Mouse (Mus musculus): ENCODE measurements at regions not wholly inside any gene's neighbourhood (a gene's known extent, or its start where the extent isn't known, plus 50 kb on each side); places are given as distances from the start of the nearest gene placed in this dataset.

GRCm38 (mm10) chr4:75801870-75802269, 523.8 kb upstream of the Dmac1 start:
- no peaks in the 10 kb centered on the region for H3K9me3 ChIP-seq (replicated peaks)
- WGBS: 95% methylated on average over 4 of the region's 4 CpGs
- no peaks in the 10 kb centered on the region for H3K4me1 ChIP-seq

DNA sequence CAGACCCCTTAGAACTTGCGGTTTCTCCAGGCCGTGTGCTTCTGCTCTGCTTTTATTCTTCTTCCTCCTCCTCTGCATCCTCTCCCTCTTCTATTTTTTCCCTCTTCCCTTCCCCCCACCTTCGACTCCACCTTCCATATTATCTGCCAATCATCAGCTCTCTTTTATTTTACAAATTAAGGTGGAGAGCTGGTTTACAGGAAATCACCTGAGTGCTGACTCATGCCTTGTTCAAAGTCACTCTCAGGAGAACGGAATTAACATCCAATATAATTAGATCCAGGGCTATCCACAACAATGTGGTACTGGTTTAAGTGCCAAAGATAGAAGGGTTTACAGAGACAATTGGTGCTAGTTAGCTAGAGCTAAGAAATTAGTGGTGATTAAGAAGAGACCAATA, 523.1 kb upstream of the Dmac1 start:
- Histone ChIP-seq H3K27me3 (ENCODE audit: low read depth, poor library complexity, severe bottlenecking) (no peaks in the 10 kb centered on the region), H3K4me1 (no peaks in the 10 kb centered on the region), H3K9me3 (replicated peaks) (no peaks in the 10 kb centered on the region), H3K36me3 (no peaks in the 10 kb centered on the region), H3K4me3 (no peak overlapping the region), H3K27ac (no peak overlapping the region)
- WGBS: 81% methylated on average over 4 of the region's 4 CpGs
- no peak for DNase-seq (ENCODE audit: low spot score)

More at GRCm38 (mm10) chr4:75801870-75802269, 523.8 kb upstream of the Dmac1 start:
- no peak for DNase-seq (ENCODE audit: low spot score)
- no peaks in the 10 kb centered on the region for H3K36me3 ChIP-seq
- H3K27ac ChIP-seq: no peak overlapping the region
- H3K27me3 ChIP-seq (ENCODE audit: low read depth, poor library complexity, severe bottlenecking): no peaks in the 10 kb centered on the region
- H3K4me3 ChIP-seq: no peak overlapping the region

- no peak for DNase-seq (ENCODE audit: low spot score)
- no peak overlapping the region for H3K4me3 ChIP-seq
- H3K4me1 ChIP-seq: peaks cover 14% of the 10 kb centered on the region
- no peaks in the 10 kb centered on the region for H3K9me3 ChIP-seq (replicated peaks)
- no peak overlapping the region for H3K27ac ChIP-seq
- no peaks in the 10 kb centered on the region for H3K36me3 ChIP-seq
- H3K27me3 ChIP-seq (ENCODE audit: low read depth, poor library complexity, severe bottlenecking): no peaks in the 10 kb centered on the region
Measured at GRCm38 (mm10) chr4:75791789-75792188, 513.7 kb upstream of the Dmac1 start.

GRCm38 (mm10) chr4:75790920-75791589, 513.0 kb upstream of the Dmac1 start:
- WGBS: 79% methylated on average over 1 of the region's 1 CpGs
- Histone ChIP-seq H3K36me3 (no peaks in the 10 kb centered on the region), H3K9me3 (replicated peaks) (no peaks in the 10 kb centered on the region), H3K27me3 (ENCODE audit: low read depth, poor library complexity, severe bottlenecking) (no peaks in the 10 kb centered on the region), H3K4me3 (no peak overlapping the region), H3K4me1 (peaks cover 18% of the 10 kb centered on the region), H3K27ac (no peak overlapping the region)
- no peak for DNase-seq (ENCODE audit: low spot score)

GRCm38 (mm10) chr4:75787405-75787804, 509.3 kb upstream of the Dmac1 start:
- H3K4me1 ChIP-seq: peaks cover 16% of the 10 kb centered on the region
- no peaks in the 10 kb centered on the region for H3K36me3 ChIP-seq
- no peak overlapping the region for H3K4me3 ChIP-seq
- no peak for DNase-seq (ENCODE audit: low spot score)
- H3K27ac ChIP-seq: no peak overlapping the region
- H3K9me3 ChIP-seq (replicated peaks): no peaks in the 10 kb centered on the region
- WGBS: 16% methylated on average over 3 of the region's 3 CpGs
- no peaks in the 10 kb centered on the region for H3K27me3 ChIP-seq (ENCODE audit: low read depth, poor library complexity, severe bottlenecking)

GRCm38 (mm10) chr4:75786391-75786790, 508.3 kb upstream of the Dmac1 start:
- H3K4me1 ChIP-seq: peaks cover 16% of the 10 kb centered on the region
- no peak overlapping the region for H3K4me3 ChIP-seq
- H3K36me3 ChIP-seq: no peaks in the 10 kb centered on the region
- no peak overlapping the region for H3K27ac ChIP-seq
- WGBS: 93% methylated on average over 4 of the region's 4 CpGs
- H3K9me3 ChIP-seq (replicated peaks): no peaks in the 10 kb centered on the region
- no peak for DNase-seq (ENCODE audit: low spot score)
- H3K27me3 ChIP-seq (ENCODE audit: low read depth, poor library complexity, severe bottlenecking): no peaks in the 10 kb centered on the region

DNA sequence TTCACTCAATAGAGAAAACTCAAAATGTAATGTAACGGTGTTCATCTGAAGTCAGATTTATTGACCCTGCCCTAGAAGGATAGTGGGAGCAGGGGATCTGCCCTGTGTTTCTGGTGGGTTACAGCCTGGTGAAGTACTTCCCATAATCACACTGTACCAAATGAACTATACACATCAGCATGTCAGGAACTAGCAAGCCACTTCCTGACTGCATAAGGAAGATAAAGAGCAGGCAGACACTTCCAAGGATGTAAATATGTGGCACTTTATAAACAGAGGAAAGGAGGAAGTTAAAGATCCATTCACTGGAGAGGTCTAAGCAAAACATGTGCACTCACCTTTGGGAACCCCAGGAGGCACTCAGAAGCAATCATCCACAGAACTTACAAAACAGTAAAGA, 501.4 kb upstream of the Dmac1 start:
- no peaks in the 10 kb centered on the region for H3K4me1 ChIP-seq
- H3K27ac ChIP-seq: no peak overlapping the region
- no peaks in the 10 kb centered on the region for H3K9me3 ChIP-seq (replicated peaks)
- H3K36me3 ChIP-seq: no peaks in the 10 kb centered on the region
- no peaks in the 10 kb centered on the region for H3K27me3 ChIP-seq (ENCODE audit: low read depth, poor library complexity, severe bottlenecking)
- DNase-seq (ENCODE audit: low spot score): no peak
- no peak overlapping the region for H3K4me3 ChIP-seq
- 89% methylated on average over 1 of the region's 1 CpGs for WGBS

DNA sequence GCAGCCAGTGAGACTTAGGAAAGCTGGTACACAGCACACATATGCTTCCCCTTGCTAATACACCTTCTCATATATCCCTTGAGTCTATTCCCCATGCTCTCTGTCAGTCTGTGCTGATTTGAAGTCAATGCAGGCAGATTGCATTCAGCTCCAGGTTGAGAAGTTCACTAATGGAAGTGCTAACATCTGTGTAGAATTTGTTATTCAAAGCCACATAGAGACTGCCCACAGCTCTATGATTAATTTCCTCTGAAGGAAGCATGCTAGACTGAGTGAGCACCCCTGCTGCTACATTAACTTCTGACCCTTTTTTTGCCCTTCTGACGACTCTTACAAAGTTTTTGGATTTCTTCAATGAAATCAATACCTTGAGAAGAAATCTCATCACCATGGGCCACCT, 486.0 kb upstream of the Dmac1 start:
- H3K4me1 ChIP-seq: peaks cover 16% of the 10 kb centered on the region
- no peak overlapping the region for H3K27ac ChIP-seq
- H3K27me3 ChIP-seq (ENCODE audit: low read depth, poor library complexity, severe bottlenecking): no peaks in the 10 kb centered on the region
- no peak for DNase-seq (ENCODE audit: low spot score)
- no peaks in the 10 kb centered on the region for H3K36me3 ChIP-seq
- WGBS: 16% methylated on average over 1 of the region's 1 CpGs
- H3K4me3 ChIP-seq: no peak overlapping the region
- H3K9me3 ChIP-seq (replicated peaks): no peaks in the 10 kb centered on the region

DNA sequence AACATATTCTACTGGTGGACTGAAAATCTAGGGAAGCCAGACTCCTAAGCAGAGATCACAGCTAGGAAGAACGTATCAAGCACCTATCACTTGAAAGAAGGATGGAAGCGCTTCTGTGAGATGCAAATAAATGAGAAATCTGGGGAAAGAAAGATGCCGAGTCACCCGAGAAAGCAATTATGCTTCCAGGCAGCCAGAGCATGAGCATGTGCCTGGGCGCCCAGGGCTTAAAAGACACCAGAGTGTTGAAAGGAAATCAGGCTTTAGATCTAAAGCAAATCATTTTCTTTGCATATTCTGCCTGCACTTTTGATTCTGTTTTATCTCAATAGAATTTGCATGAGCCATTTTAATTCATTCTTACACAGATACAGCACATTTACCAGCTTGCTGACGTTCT, 466.5 kb upstream of the Dmac1 start:
- Histone ChIP-seq H3K27me3 (ENCODE audit: low read depth, poor library complexity, severe bottlenecking) (no peaks in the 10 kb centered on the region), H3K4me3 (no peak overlapping the region), H3K27ac (no peak overlapping the region), H3K36me3 (no peaks in the 10 kb centered on the region), H3K4me1 (no peaks in the 10 kb centered on the region), H3K9me3 (replicated peaks) (no peaks in the 10 kb centered on the region)
- DNase-seq (ENCODE audit: low spot score): no peak
- WGBS: 65% methylated on average over 6 of the region's 6 CpGs

GRCm38 (mm10) chr4:75741585-75741984, 463.5 kb upstream of the Dmac1 start:
- Histone ChIP-seq H3K4me1 (no peaks in the 10 kb centered on the region), H3K4me3 (no peak overlapping the region), H3K27me3 (ENCODE audit: low read depth, poor library complexity, severe bottlenecking) (no peaks in the 10 kb centered on the region), H3K27ac (no peak overlapping the region), H3K9me3 (replicated peaks) (no peaks in the 10 kb centered on the region), H3K36me3 (no peaks in the 10 kb centered on the region)
- DNase-seq (ENCODE audit: low spot score): no peak

- Histone ChIP-seq H3K4me3 (no peak overlapping the region), H3K27me3 (ENCODE audit: low read depth, poor library complexity, severe bottlenecking) (no peaks in the 10 kb centered on the region), H3K27ac (no peak overlapping the region), H3K36me3 (no peaks in the 10 kb centered on the region), H3K9me3 (replicated peaks) (no peaks in the 10 kb centered on the region), H3K4me1 (no peaks in the 10 kb centered on the region)
- 91% methylated on average over 3 of the region's 3 CpGs for WGBS
- DNase-seq (ENCODE audit: low spot score): no peak
Measured at GRCm38 (mm10) chr4:75730798-75731400, 452.8 kb upstream of the Dmac1 start.

DNA sequence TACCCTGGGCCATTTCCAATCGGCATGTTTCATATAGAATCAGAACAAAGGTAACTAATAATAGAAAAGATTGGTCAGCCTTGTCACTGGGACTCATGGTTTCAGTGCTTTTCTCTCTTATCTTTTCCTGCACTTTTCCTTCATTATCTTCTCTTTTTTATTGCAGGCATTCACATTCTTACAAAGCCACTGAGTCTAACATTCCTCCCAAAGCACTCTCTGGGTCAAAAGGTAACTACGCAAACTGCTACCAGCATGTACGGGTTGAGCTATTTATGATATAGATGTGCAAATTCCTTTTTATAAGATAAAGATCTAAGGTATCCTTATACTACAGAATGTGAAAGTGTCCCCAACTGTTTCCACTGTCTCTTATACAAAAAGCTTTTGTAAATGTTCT, 436.5 kb upstream of the Dmac1 start:
- WGBS: 98% methylated on average over 3 of the region's 3 CpGs

GRCm38 (mm10) chr4:75713960-75714359, 435.9 kb upstream of the Dmac1 start:
- H3K27ac ChIP-seq: no peak overlapping the region
- H3K9me3 ChIP-seq (replicated peaks): no peaks in the 10 kb centered on the region
- 76% methylated on average over 1 of the region's 1 CpGs for WGBS
- no peak overlapping the region for H3K4me3 ChIP-seq
- no peaks in the 10 kb centered on the region for H3K27me3 ChIP-seq (ENCODE audit: low read depth, poor library complexity, severe bottlenecking)
- no peak for DNase-seq (ENCODE audit: low spot score)
- no peaks in the 10 kb centered on the region for H3K36me3 ChIP-seq
- H3K4me1 ChIP-seq: no peaks in the 10 kb centered on the region

More for the DNA sequence above, 436.5 kb upstream of the Dmac1 start:
- H3K4me3 ChIP-seq: no peak overlapping the region
- H3K9me3 ChIP-seq (replicated peaks): no peaks in the 10 kb centered on the region
- no peak for DNase-seq (ENCODE audit: low spot score)
- H3K27ac ChIP-seq: no peak overlapping the region
- no peaks in the 10 kb centered on the region for H3K36me3 ChIP-seq
- no peaks in the 10 kb centered on the region for H3K4me1 ChIP-seq
- H3K27me3 ChIP-seq (ENCODE audit: low read depth, poor library complexity, severe bottlenecking): no peaks in the 10 kb centered on the region
